Mouse (Mus musculus) kidney, embryonic 15.5 days (tissue): ENCODE measurements around the gene Slc25a18. TPM values are rescaled to one million over a fixed set of nuclear protein-coding genes. Genes with fewer than 3 reads are reported as not detected.

Experiments used
- ATAC-seq: fragments of 200-750 bp; cut with Nextera tagmentation; replicated peaks from 2 replicates; pipeline ENCODE4 v1.8.0; 2017; ENCODE audit warnings: moderate TSS enrichment; ENCODE audit not compliant: low FRiP score
- H3K27ac ChIP-seq: fragments of 300-500 bp; sonication (generic); 2 replicates; pipeline ENCODE4 v1.5.1; 2015; ENCODE audit warnings: mild to moderate bottlenecking, inconsistent platforms
- H3K27me3 ChIP-seq: fragments of 300-500 bp; sonication (generic); 2 replicates; pipeline ENCODE4 v1.6.1; 2015; ENCODE audit warnings: inconsistent platforms
- H3K36me3 ChIP-seq: fragments of 300-500 bp; sonication (generic); 2 replicates; pipeline ENCODE4 v1.6.1; 2015; ENCODE audit warnings: inconsistent platforms
- H3K4me1 ChIP-seq: fragments of 300-500 bp; sonication (generic); 2 replicates; pipeline ENCODE4 v1.6.1; 2015; ENCODE audit warnings: inconsistent platforms
- H3K4me2 ChIP-seq: fragments of 300-500 bp; sonication (generic); 2 replicates; pipeline ENCODE4 v1.6.1; 2015; ENCODE audit warnings: moderate library complexity, mild to moderate bottlenecking, inconsistent platforms
- H3K4me3 ChIP-seq: fragments of 300-500 bp; sonication (generic); replicated peaks from 2 replicates; pipeline ENCODE4 v1.5.1; 2015; ENCODE audit warnings: mild to moderate bottlenecking, inconsistent platforms
- H3K9ac ChIP-seq: fragments of 300-500 bp; sonication (generic); 2 replicates; pipeline ENCODE4 v1.6.1; 2015; ENCODE audit warnings: mild to moderate bottlenecking, inconsistent platforms
- H3K9me3 ChIP-seq: fragments of 300-500 bp; sonication (generic); replicated peaks from 2 replicates; pipeline ENCODE4 v1.6.1; 2016; ENCODE audit warnings: inconsistent platforms
- WGBS: fragments of 180-500 bp; shearing (Covaris S2); methylation state at CpG from one replicate; pipeline ENCODE4 v1.1.7; 2015; ENCODE audit warnings: mixed read lengths; 5-methylcytosine and 5-hydroxymethylcytosine counted together
- polyA plus RNA-seq: library from polyadenylated mRNA; unstranded; fragments of >200 nt; fragmentation: Nextera tagmentation; extraction: Ambion mirVana; gene quantifications from 2 replicates; pipeline ENCODE4 v1.2.1, GENCODE M21; 2015

The Slc25a18 gene
- polyA plus RNA-seq, 1 experiment from 2014 or later = 0.13 TPM

DNA sequence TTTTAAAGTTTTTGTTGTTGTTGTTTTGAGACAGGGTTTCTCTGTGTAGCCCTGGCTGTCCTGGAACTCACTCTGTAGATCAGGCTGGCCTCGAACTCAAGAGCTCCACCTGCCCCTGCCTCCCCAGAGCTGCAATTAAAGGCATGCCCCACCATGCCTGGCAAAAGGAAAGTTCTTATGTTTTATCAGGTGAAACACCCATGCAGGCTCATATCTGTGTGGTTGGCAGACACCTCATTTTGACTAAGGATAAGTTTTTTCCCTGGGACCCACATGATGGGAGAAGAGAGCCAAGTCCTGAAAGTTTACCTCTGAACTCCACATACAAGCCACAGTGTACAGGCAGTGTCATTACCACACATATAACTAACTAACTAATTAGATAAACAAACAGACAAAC, 56.7 kb downstream of the Slc25a18 start:
- Histone ChIP-seq H3K9ac (no peak overlapping the region), H3K27me3 (peaks cover 7% of the 10 kb centered on the region; the same call in 1 of the 2 replicates), H3K27ac (no peak overlapping the region), H3K9me3 (no peaks in the 10 kb centered on the region), H3K4me1 (no peaks in the 10 kb centered on the region), H3K36me3 (no peaks in the 10 kb centered on the region), H3K4me2 (no peak overlapping the region), H3K4me3 (no peak overlapping the region)
- ATAC-seq = peak; percentile 60; the same call in 1 of the 2 replicates
- 55% methylated on average over 1 of the region's 1 CpGs for WGBS

DNA sequence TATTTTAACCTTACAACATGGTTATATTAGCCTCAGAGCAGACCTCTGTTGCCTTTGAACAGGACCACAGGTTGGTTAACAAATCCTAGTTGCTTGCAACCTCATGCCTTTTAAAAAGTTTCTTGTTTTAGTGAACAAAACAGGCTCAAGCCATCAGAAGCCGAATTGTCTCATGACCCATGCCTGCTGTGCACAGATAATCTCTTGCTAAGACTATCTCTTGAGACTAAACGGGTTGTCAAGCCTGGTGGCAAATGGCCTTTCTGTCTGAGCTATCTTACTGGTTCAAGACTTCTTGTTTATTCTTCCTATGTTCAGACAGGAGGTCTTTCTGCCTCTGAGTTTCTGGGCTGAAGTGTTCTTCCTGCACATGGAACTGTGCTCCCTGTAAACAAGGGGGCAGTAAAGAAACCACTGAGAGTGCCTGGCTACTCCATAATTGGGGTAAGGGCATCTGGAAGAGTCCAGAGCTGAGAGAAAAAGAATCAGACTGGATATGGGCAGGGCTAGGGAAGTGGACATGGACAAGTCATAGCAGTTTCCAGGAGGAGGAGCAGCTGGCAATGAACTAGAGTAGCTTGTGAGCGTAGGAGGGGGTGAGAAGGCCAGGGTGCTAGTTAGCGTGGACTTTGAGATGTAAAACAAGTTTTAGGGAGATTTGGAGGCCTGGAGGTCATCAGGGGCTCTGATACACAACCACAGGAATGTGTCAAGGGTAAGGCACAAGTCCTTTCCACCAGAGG, 57.7 kb downstream of the Slc25a18 start:
- no peaks in the 10 kb centered on the region for H3K36me3 ChIP-seq
- WGBS = 58% methylated on average over 4 of the region's 4 CpGs
- no peak overlapping the region for H3K27ac ChIP-seq
- H3K9ac ChIP-seq = no peak overlapping the region
- H3K27me3 ChIP-seq = peaks cover 7% of the 10 kb centered on the region; the same call in 1 of the 2 replicates
- no peaks in the 10 kb centered on the region for H3K9me3 ChIP-seq
- ATAC-seq = no peak
- no peak overlapping the region for H3K4me3 ChIP-seq
- peaks cover 4% of the 10 kb centered on the region; the same call in 1 of the 2 replicates for H3K4me1 ChIP-seq
- no peak overlapping the region for H3K4me2 ChIP-seq

GRCm38 (mm10) chr6:120832097-120832496, 58.7 kb downstream of the Slc25a18 start:
- Histone ChIP-seq H3K4me2 (no peak overlapping the region), H3K36me3 (no peaks in the 10 kb centered on the region), H3K27me3 (peaks cover 7% of the 10 kb centered on the region; the same call in 1 of the 2 replicates), H3K27ac (no peak overlapping the region), H3K4me3 (no peak overlapping the region), H3K9ac (no peak overlapping the region), H3K4me1 (peaks cover 8% of the 10 kb centered on the region), H3K9me3 (no peaks in the 10 kb centered on the region)
- 78% methylated on average over 4 of the region's 4 CpGs for WGBS
- no peak for ATAC-seq

DNA sequence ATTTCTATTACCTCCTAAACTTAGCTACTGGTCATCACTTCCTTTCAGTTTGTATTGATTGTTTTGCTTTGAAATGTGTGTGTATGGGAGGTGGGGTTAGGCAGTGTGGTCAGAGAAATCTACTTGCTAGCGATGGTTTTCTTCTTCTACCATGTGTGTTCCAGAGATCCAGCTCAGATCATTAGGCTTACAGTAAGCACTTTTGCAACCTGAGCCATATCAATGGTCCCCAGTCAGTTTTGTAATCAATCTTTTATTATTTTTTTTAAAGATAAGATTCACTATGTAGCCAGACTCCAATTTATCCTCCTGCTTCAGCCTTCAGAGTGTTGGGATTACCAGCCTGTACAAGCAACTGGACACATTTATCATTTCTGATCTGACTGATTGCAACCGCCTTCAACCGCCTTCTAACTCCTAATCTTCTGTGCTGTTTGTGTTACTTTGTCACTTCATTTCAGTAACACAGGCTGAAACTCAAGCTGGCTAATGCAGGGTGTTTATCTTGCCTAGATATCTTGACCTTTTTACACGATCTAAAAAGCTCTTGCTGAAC, 61.5 kb downstream of the Slc25a18 start:
- Histone ChIP-seq H3K9ac (no peak overlapping the region), H3K36me3 (0 out of 2 replicates have a peak, but pooled peaks cover 7% of the 10 kb centered on the region), H3K4me1 (peaks cover 15% of the 10 kb centered on the region), H3K4me2 (no peak overlapping the region), H3K27ac (no peak overlapping the region), H3K4me3 (no peak overlapping the region), H3K27me3 (no peaks in the 10 kb centered on the region), H3K9me3 (no peaks in the 10 kb centered on the region)
- no peak for ATAC-seq
- 81% methylated on average over 4 of the region's 4 CpGs for WGBS

DNA sequence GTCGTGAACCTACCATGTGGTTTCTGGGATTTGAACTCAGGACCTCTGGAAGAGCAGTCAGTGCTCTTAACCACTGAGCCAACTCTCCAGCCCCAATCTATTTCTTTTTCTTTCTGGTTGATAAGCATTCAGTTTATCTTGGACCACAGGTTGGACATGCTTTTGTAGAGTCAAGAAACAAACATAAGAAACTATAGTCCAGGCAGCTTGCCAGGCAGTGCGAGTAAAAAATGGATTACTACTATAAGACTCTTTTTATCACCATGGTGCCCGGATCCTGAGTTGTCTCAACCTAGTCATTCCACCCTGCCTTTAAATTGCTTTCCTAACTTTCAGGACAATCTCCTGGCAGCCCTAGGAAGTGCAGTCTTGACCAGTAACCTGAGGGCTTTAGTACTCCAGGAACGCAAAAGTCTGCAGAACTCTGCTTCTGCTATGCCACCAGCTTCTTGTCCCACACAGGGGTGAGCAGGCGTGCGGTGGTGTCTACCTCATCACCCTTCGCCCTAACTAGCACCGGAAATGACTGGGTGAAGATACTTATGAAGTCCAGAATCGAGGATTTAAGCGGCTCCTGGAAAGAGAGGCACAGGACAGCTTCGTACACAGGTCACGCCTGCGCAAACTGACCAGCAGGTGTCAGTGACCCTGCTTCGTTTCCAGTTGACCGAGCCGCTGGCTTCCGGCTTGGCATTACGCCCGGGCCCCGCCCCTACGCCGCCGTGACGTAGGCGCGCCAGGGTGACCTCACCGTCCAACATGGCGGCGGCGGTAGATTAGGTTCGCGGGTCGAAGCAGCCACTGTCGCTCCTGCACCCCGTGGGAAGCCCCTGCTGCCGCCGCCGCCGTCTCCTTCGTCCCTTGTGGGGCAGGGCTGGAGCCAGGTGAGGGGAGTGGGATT, 62.3 kb downstream of the Slc25a18 start, which contains the start of gene Bcl2l13:
Gene Bcl2l13 (plus strand): TSS at position 739 of the 901 bp plus-strand sequence.
- peak within 1 kb of the TSS; percentile 92 for H3K9ac ChIP-seq
- 4% methylated on average over 40 of the region's 40 CpGs for WGBS
- H3K4me2 ChIP-seq = peak within 1 kb of the TSS; percentile 66
- ATAC-seq = peak; percentile 93
- H3K9me3 ChIP-seq = no peaks in the 10 kb centered on the region
- no peaks in the 10 kb centered on the region for H3K27me3 ChIP-seq
- peaks cover 15% of the 10 kb centered on the region for H3K4me1 ChIP-seq
- H3K4me3 ChIP-seq = peak within 1 kb of the TSS; percentile 90
- 0 out of 2 replicates have a peak, but pooled peaks cover 7% of the 10 kb centered on the region for H3K36me3 ChIP-seq
- H3K27ac ChIP-seq = peak within 1 kb of the TSS; percentile 97

GRCm38 (mm10) chr6:120836389-120837151, 63.2 kb downstream of the Slc25a18 start:
- Histone ChIP-seq H3K27ac (peak overlapping the region; percentile 97), H3K4me2 (peak overlapping the region; percentile 66), H3K9ac (peak overlapping the region; percentile 92), H3K4me3 (peak overlapping the region; percentile 90), H3K27me3 (no peaks in the 10 kb centered on the region), H3K36me3 (0 out of 2 replicates have a peak, but pooled peaks cover 7% of the 10 kb centered on the region), H3K9me3 (no peaks in the 10 kb centered on the region), H3K4me1 (peaks cover 15% of the 10 kb centered on the region)
- WGBS = 3% methylated on average over 35 of the region's 37 CpGs
- peak; percentile 82 for ATAC-seq

DNA sequence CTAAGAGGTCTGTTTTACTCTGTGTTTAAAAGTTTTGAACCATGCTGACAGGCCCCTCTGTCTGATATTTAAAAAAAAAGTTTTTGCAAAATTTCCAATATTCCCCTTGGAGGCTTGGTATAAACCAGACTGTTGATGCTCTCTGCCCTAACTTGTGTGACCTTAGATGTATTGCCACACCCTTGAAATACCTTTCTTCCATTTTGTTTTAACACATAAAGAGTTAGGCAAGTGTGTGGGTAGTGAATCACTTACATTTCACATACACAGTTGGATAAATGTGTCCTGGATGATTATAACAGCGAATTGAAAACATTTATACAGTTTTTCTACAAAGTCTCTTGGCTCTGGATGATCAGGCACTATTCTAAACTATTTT, 63.8 kb downstream of the Slc25a18 start:
- H3K9me3 ChIP-seq = no peaks in the 10 kb centered on the region
- 67% methylated on average over 1 of the region's 1 CpGs for WGBS

DNA sequence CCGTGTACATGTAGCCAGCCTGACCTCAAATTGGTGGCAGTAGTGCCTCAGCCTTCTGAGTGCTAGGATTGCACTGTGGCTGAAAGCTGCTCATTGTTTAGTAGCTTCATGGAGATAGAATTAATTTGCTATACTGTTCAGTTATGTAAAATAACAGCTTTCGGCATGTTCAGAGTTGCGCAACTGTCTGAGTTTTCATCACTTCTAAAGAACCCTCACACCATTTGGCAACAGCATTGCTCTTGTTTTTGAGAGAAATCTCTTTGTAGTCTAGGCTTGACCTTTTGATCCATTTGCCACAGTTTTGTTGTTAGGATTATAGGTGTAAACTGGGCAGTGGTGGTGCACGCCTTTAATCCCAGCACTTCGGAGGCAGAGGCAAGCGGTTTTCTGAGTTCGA, 66.9 kb downstream of the Slc25a18 start:
- WGBS = 94% methylated on average over 7 of the region's 7 CpGs
- Histone ChIP-seq H3K27me3 (no peaks in the 10 kb centered on the region), H3K36me3 (0 out of 2 replicates have a peak, but pooled peaks cover 7% of the 10 kb centered on the region), H3K4me1 (peaks cover 15% of the 10 kb centered on the region), H3K4me3 (no peak overlapping the region), H3K27ac (no peak overlapping the region), H3K9me3 (no peaks in the 10 kb centered on the region), H3K9ac (no peak overlapping the region), H3K4me2 (no peak overlapping the region)
- no peak for ATAC-seq

More for the DNA sequence above, 63.8 kb downstream of the Slc25a18 start:
- Histone ChIP-seq H3K27me3 (no peaks in the 10 kb centered on the region), H3K4me3 (peak overlapping the region; percentile 90), H3K9ac (peak overlapping the region; percentile 92), H3K27ac (no peak overlapping the region), H3K36me3 (0 out of 2 replicates have a peak, but pooled peaks cover 7% of the 10 kb centered on the region), H3K4me2 (peak overlapping the region; percentile 66), H3K4me1 (peaks cover 15% of the 10 kb centered on the region)
- no peak for ATAC-seq

DNA sequence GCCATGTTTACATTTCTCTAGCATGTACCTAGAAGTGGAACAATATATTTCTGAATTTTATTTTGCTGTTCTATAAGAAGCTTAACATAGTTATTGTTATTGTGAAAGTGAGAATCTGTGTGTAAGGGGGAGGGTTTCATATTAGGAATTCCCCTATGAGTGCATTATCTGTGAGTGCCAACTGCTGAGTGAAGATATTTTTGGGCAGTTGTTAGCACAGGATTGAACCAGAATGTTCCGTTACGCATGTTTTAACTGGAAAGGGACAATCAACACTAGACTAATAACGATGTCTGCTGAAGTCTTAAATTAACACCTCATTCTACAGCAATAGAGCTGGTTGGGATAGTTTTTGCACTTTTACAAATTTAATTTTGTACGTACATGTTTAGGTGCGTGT, 68.4 kb downstream of the Slc25a18 start:
- Histone ChIP-seq H3K36me3 (0 out of 2 replicates have a peak, but pooled peaks cover 7% of the 10 kb centered on the region), H3K27ac (no peak overlapping the region), H3K4me1 (peaks cover 11% of the 10 kb centered on the region), H3K4me3 (no peak overlapping the region), H3K27me3 (no peaks in the 10 kb centered on the region), H3K4me2 (no peak overlapping the region), H3K9me3 (no peaks in the 10 kb centered on the region), H3K9ac (no peak overlapping the region)
- no peak for ATAC-seq
- WGBS = 93% methylated on average over 5 of the region's 5 CpGs
